ENCODE assay signal across 9 mouse cellular contexts in genomic region chr4:126253637-126254272, GRCm38 (mm10). TPM values are rescaled to one million over a fixed set of nuclear protein-coding genes. Genes with fewer than 3 reads are reported as not detected.
DNase-seq lines count a peak whose midpoint lies in the region; ATAC-seq and TF ChIP-seq lines count a peak whose summit lies in the region.
"Had no signal": no experiment of that assay in that cellular context is flagged by ENCODE, and none has a peak within 500 bp of the region (broad histone marks: within the 10 kb centered on the region; RNA-seq: fewer than 3 reads in every experiment).

No protein-coding gene starts in this region.

- H3K4me1 ChIP-seq in kidney, embryonic 16.5 days (ENCODE audit: insufficient read depth, low read length) = peaks cover 59% of the 10 kb centered on the region
- H3K4me1 ChIP-seq in cortical plate, adult 2 months (ENCODE audit: control insufficient read depth, insufficient read depth, low read length) = peaks cover 22% of the 10 kb centered on the region

- H3K27ac ChIP-seq in kidney, embryonic 16.5 days (ENCODE audit: low read length) = no peak overlapping the region
- peak overlapping the region; percentile 38; the same call in 1 of the 2 replicates for H3K27ac ChIP-seq in cortical plate, adult 2 months (ENCODE audit: insufficient read depth, low read length)

- H3K36me3 ChIP-seq in kidney, embryonic 16.5 days (ENCODE audit: insufficient read depth, low read length) = no peaks in the 10 kb centered on the region
- H3K36me3 ChIP-seq in myocyte (ENCODE audit: control insufficient read depth, insufficient read depth) = peaks cover under 1% of the 10 kb centered on the region

- 59% methylated on average over 14 of the region's 14 CpGs for WGBS in kidney, embryonic 16.5 days

- no peaks in the 10 kb centered on the region for H3K9me3 ChIP-seq in kidney, embryonic 16.5 days (ENCODE audit: low read length)

- H3K79me2 ChIP-seq in myocyte (ENCODE audit: control insufficient read depth, insufficient read depth) = peaks cover 79% of the 10 kb centered on the region

- H3K4me2 ChIP-seq in kidney, embryonic 16.5 days (replicated peaks; ENCODE audit: low read depth, low read length) = peak overlapping the region; percentile 80
- peak overlapping the region; percentile 70 for H3K4me2 ChIP-seq in myocyte (ENCODE audit: low read depth)

- no peak for TF ChIP-seq POLR2A in cortical plate, adult 2 months (IDR thresholded peaks at IDR 0.05; ENCODE audit: extremely low read depth, insufficient read depth, low read length)
- TF ChIP-seq POLR2A in myocyte (IDR thresholded peaks at IDR 0.05; ENCODE audit: insufficient read length, low read depth) = no peak

- H3K4me3 ChIP-seq in kidney, embryonic 16.5 days (ENCODE audit: low read length) = peak overlapping the region; percentile 99
- H3K4me3 ChIP-seq in cortical plate, adult 2 months (ENCODE audit: insufficient read depth, low read length) = peak overlapping the region; percentile 98
- peak overlapping the region; percentile 98 for H3K4me3 ChIP-seq in myocyte

- TF ChIP-seq CTCF in cortical plate, adult 2 months (IDR thresholded peaks at IDR 0.05; ENCODE audit: extremely low read depth, insufficient read depth, low read length) = no peak

- H3K9ac ChIP-seq in kidney, embryonic 16.5 days (replicated peaks; ENCODE audit: low read length) = peak overlapping the region; percentile 99

- no peak for ATAC-seq in kidney, embryonic 16.5 days (ENCODE audit: low FRiP score, low TSS enrichment)
- ATAC-seq in inflammation-experienced regulatory T-cells, adult 6 months = peak; percentile 20
- ATAC-seq: Patski had no signal

- no peak for DNase-seq in kidney, adult 11 months
- no peak for DNase-seq in adrenal gland, adult 2 months
- no peak for DNase-seq in adrenal gland, postnatal 36 days
- no peak for DNase-seq in right cerebral cortex, postnatal 4 days

- H3ac ChIP-seq in myocyte (ENCODE audit: control insufficient read depth, insufficient read length) = peak overlapping the region; percentile 81

- H3K27me3 ChIP-seq in kidney, embryonic 16.5 days (ENCODE audit: insufficient read depth, low read length) = no peaks in the 10 kb centered on the region
- H3K27me3 ChIP-seq in myocyte (ENCODE audit: control insufficient read depth, insufficient read depth, insufficient read length) = no peaks in the 10 kb centered on the region
- H3K27me3 ChIP-seq: Patski had no signal

TF ChIP-seq in myocyte, 11 proteins besides CTCF, POLR2A, EP300 and RAD21:
- TF ChIP-seq MYOD1 (IDR thresholded peaks at IDR 0.05; ENCODE audit: control insufficient read depth in 1 of 3, insufficient read length in 2 of 3, low read depth in 2 of 3) = peak in 2 of 3 experiments; percentile 32 to 43
- TF ChIP-seq SRF (IDR thresholded peaks at IDR 0.05; ENCODE audit: control insufficient read depth, insufficient read length, low read depth) = no peak
- TF ChIP-seq E2F4 (IDR thresholded peaks at IDR 0.05; ENCODE audit: insufficient read depth) = no peak
- TF ChIP-seq USF1 (IDR thresholded peaks at IDR 0.05; ENCODE audit: low read depth) = no peak
- TF ChIP-seq MYOG (IDR thresholded peaks at IDR 0.05; ENCODE audit: control insufficient read depth in 1 of 3, insufficient read depth in 1 of 3, insufficient read length in 2 of 3, low read depth in 2 of 3) = peak in 1 of 3 experiments; percentile 46
- no peak for TF ChIP-seq MAX (IDR thresholded peaks at IDR 0.05; ENCODE audit: low read depth)
- no peak for TF ChIP-seq CEBPB (IDR thresholded peaks at IDR 0.05; ENCODE audit: insufficient read depth, poor library complexity, severe bottlenecking)
- no peak for TF ChIP-seq REST (IDR thresholded peaks at IDR 0.05; ENCODE audit: insufficient read depth, insufficient read length)
- TF ChIP-seq POLR2AphosphoS2 (IDR thresholded peaks at IDR 0.05; ENCODE audit: insufficient read length, low read depth) = no peak

RNA-seq across cellular contexts. Expression of gene Map7d1, which starts 2.4 kb away (rescaled TPM):
- polyA plus RNA-seq in kidney, embryonic 16.5 days (2015; fragmentation: Nextera tagmentation; extraction: Ambion mirVana) = 31.5 and 32.2 TPM in 2 replicates
- polyA plus RNA-seq in cortical plate, adult 2 months (2012; rRNA removed) = 206 and 215 TPM in 2 replicates
- polyA plus RNA-seq in inflammation-experienced regulatory T-cells, adult 6 months (2017; shearing (Covaris generic)) = 1 to 10 TPM; 3.2 to 6.6 (median 5.1) TPM
- polyA plus RNA-seq in myocyte (2012; fragmentation: generic; extraction: Trizol) = 236 TPM
- 10 to 100 TPM; 55.4 to 68.7 TPM for total RNA-seq in adrenal gland, adult 2 months (2021)
- 98.3 and 98.7 TPM in 2 replicates for polyA plus RNA-seq in adrenal gland, adult 2 months (2012; rRNA removed)
- total RNA-seq in adrenal gland, postnatal 36 days (2021) = 10 to 100 TPM; 47.7 to 84.9 TPM

RNA-seq across cellular contexts. Expression of gene Trappc3, which starts 8.4 kb away (rescaled TPM):
- 113 and 120 TPM in 2 replicates for polyA plus RNA-seq in kidney, embryonic 16.5 days (2015; fragmentation: Nextera tagmentation; extraction: Ambion mirVana)
- polyA plus RNA-seq in cortical plate, adult 2 months (2012; rRNA removed) = 111 and 117 TPM in 2 replicates
- 10 to 100 TPM; 55.8 to 71.3 (median 70.8) TPM for polyA plus RNA-seq in inflammation-experienced regulatory T-cells, adult 6 months (2017; shearing (Covaris generic))
- 84.1 TPM for polyA plus RNA-seq in myocyte (2012; fragmentation: generic; extraction: Trizol)
- 100 to 1,000 TPM in 1 of 2 experiments, 10 to 100 TPM in 1; 85.8 to 103 TPM for total RNA-seq in adrenal gland, adult 2 months (2021)
- 16.2 and 16.5 TPM in 2 replicates for polyA plus RNA-seq in adrenal gland, adult 2 months (2012; rRNA removed)
- 10 to 100 TPM; 88.7 to 96.5 TPM for total RNA-seq in adrenal gland, postnatal 36 days (2021)

RNA-seq across cellular contexts. Expression of gene Col8a2, which starts 32.8 kb away (rescaled TPM):
- polyA plus RNA-seq in kidney, embryonic 16.5 days (2015; fragmentation: Nextera tagmentation; extraction: Ambion mirVana) = 11.1 and 11.4 TPM in 2 replicates
- polyA plus RNA-seq in cortical plate, adult 2 months (2012; rRNA removed) = 0.36 and 0.52 TPM in 2 replicates
- polyA plus RNA-seq in inflammation-experienced regulatory T-cells, adult 6 months (2017; shearing (Covaris generic)) = not detected
- polyA plus RNA-seq in myocyte (2012; fragmentation: generic; extraction: Trizol) = 0.06 TPM
- 1 to 10 TPM; 1.4 to 6.1 TPM for total RNA-seq in adrenal gland, adult 2 months (2021)
- polyA plus RNA-seq in adrenal gland, adult 2 months (2012; rRNA removed) = 1.9 TPM in 2 replicates
- 1 to 10 TPM; 3.0 to 3.2 TPM for total RNA-seq in adrenal gland, postnatal 36 days (2021)

RNA-seq across cellular contexts. Expression of gene Thrap3, which starts 51.2 kb away (rescaled TPM):
- 210 and 218 TPM in 2 replicates for polyA plus RNA-seq in kidney, embryonic 16.5 days (2015; fragmentation: Nextera tagmentation; extraction: Ambion mirVana)
- polyA plus RNA-seq in cortical plate, adult 2 months (2012; rRNA removed) = 86.1 and 98.1 TPM in 2 replicates
- polyA plus RNA-seq in inflammation-experienced regulatory T-cells, adult 6 months (2017; shearing (Covaris generic)) = 100 to 1,000 TPM; 198 to 359 (median 205) TPM
- polyA plus RNA-seq in myocyte (2012; fragmentation: generic; extraction: Trizol) = 56.6 TPM
- 100 to 1,000 TPM; 169 to 173 TPM for total RNA-seq in adrenal gland, adult 2 months (2021)
- polyA plus RNA-seq in adrenal gland, adult 2 months (2012; rRNA removed) = 29.1 and 36.8 TPM in 2 replicates
- total RNA-seq in adrenal gland, postnatal 36 days (2021) = 100 to 1,000 TPM; 186 to 192 TPM
